Mouse (Mus musculus): ENCODE measurements around the gene Slc25a33.

Gene Slc25a33

DNA sequence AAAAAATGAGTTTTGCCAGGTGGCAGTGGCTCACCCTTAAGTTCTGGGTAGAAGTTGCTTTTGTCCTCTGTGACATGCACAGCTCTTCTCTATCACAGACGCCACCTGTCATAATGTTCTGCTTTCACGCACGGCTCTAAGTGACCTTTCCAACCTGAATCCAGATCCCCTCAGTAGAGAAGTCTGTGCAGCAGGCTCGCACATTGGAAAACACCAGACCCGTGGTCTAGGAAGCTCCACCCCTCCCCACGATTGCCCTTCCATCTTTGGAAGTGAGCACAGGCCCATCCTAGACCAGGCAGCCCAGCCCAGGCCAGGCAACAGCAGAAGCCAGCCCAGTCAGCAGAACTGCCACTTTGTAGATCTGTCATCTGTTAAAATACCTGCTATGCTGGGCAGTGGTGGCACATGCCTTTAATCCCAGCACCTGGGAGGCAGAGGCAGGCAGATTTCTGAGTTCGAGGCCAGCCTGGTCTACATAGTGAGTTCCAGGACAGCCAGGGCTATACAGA lies 20.9 kb upstream of the Slc25a33 start:
- DNase-seq (ENCODE audit: low read depth) = no peak

DNA sequence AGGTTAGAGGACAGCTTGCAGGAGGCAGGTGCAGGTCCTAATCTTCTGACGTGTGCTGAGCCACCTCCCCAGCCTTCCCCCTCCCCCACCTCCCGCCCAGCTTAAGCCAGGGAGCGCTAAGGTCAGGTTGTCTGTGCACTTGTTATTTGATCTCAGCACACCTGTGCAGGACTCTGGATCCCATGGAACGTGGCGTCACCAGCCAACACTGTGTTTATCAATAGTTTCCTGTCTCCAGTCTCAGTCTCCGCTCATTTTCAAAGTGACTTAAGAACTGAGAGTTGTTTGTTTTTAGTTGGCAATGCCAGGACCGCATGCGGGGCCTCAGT lies 19.9 kb upstream of the Slc25a33 start:
- DNase-seq (ENCODE audit: low read depth) = no peak

DNA sequence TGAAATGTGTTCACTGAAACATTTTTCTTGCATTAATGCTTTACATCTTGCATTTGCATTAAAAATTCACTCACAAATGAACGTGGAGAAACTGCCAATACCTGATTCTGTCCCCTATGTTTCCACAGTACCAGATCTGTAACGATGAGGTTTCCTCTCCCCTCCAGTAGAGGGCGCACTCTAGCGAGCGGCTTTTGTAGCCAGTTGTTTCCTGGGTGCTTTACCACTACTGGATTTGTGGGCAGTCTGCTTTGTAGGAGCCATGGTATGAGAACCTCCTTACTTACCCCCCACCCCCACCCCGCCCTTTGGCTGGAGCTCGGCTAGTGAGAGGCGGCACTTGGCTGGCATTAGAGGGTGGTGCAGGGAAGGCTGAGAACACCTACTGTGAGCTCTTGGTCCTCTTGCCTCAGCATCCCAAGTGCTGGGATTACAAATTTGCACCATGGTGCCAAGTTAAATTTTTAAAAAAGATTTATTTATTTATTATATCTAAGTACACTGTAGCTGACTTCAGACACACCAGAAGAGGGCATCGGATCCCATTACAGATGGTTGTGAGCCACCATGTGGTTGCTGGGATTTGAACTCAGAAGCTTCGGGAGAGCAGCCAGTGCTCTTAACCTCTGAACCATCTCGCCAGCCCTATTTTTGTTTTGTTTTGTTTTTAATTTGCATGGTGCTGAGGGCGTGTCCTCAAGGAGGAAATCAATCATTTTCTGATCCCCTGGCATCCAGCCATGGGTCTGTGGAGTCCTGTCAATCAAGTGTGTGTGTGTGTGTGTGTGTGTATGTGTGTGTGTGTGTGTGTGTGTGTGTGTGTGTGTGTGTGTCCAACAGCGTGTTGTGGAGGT lies 19.3 kb upstream of the Slc25a33 start:
- DNase-seq (ENCODE audit: low read depth) = no peak

DNA sequence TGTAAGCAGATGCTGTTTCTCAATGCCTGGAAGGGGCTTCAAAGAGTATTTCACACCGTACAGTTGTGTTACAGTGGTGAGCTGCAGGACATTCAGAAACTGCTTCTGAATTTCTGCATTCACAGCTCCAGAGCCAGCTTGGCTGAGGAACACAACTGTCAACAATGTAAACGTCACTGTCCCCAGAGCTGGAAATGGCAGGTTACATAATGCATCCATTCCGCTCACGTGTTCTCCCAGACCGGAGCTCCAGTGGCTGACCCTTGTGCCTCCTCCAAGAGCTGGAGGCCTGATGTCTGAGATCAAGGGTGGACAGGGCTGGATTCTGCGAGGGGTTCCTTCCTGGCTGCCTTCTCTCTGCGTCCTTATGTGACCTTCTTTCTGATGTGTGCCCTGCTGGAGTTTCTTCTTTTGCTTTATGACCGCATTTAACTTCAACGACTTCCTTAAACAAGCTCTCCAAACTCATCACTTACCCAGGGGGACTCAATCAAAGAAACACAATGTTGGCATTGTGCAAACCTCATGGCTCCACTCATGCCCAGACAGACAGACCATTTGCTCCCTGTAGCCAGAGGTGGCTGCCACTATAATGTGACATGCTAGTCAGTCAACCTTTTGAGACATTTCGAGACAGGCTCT lies 18.2 kb upstream of the Slc25a33 start:
- DNase-seq (ENCODE audit: low read depth) = no peak

DNA sequence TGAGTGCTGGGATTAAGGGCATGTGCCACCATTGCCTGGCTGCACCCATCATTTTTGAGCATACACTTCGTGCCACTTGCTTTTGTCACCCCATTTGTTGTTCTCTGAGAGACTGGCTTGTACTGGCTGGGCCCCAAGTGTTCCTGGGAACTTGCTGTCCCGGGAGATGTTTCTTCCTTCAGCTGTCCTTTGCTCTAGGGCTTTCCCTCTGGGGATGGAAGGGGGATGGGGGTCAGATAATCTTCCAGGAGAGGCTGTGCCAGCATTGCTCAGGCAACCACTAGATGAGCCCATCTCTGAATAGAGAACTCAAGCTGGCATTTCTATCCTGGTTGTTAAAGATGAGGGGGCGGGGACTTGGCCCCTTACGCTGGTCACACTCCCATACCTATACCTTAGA lies 17.4 kb upstream of the Slc25a33 start:
- no peak for DNase-seq (ENCODE audit: low read depth)

DNA sequence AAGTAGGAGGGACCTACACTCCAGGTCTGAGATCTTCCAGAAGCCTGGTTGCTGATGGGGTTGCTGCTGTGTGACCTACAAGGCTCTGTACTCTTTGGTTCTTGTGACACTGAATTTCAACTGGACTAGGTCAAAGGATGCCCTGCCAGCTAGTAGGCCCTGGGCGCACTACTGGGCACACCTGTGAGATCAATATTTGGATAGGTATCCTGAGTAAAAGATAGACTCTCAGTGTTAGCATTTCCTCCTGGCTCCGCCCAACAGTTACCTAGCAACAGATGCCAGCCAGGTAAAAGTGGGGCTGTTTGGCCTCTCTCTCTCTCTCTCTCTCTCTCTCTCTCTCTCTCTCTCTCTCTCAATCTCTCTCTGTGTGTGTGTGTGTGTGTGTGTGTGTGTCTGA lies 16.9 kb upstream of the Slc25a33 start:
- no peak for DNase-seq (ENCODE audit: low read depth)

DNA sequence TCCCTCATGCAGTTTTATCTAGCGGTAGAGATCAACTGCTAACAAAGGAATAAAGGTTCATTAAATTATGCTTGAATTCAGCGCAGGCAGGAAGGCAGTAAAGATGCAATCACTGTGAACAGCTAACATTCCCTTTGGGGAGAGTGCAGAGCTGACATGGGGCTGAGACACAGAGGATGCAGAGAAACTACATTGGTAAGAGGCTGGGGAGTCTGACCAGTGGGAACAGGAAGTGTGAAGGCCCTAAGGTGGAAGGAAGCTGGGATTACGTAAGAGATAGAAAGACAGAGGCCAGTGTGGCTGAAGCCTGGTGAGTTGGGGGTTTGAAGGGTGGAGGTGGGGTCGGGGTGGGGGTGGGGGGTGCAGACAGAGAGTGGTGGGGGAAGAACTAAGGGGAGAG lies 16.5 kb upstream of the Slc25a33 start:
- DNase-seq (ENCODE audit: low read depth) = no peak

DNA sequence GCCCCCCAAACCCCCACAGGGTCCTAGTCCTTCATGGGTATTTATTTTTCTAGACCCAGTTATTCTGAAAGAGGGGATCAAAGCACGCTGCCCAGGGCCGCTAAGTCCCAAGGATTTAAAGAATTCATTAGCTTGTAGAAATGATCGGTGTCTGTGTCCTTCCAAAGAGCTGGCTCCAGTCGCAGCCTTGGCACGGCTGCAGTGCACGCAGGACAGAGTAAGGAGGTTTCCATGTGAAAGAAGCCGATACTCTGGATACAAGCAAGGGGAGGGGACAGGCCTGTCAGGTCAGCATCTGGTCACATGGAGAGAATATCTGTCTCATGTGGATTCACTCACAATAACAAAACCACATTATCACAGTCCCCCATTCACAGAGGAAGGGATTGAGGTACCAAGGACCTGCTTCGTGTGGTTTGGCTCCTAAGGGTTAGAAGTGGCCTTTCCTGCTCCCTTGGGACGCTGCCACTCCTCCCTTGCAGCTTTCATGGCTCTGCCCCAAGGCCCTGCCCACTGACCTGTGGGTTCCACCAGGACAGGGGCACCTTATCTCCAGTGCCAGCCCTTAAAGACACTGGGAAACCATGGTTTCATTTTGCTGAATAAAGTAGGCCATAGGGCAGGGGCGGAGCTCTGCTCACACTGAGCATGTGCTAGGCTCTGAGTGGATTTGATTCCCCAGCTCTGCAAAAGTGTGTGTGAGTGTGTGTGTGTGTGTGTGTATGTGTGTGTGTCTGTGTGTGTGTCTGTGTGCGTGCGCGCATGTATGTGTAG lies 15.5 kb upstream of the Slc25a33 start:
- no peak for DNase-seq (ENCODE audit: low read depth)

DNA sequence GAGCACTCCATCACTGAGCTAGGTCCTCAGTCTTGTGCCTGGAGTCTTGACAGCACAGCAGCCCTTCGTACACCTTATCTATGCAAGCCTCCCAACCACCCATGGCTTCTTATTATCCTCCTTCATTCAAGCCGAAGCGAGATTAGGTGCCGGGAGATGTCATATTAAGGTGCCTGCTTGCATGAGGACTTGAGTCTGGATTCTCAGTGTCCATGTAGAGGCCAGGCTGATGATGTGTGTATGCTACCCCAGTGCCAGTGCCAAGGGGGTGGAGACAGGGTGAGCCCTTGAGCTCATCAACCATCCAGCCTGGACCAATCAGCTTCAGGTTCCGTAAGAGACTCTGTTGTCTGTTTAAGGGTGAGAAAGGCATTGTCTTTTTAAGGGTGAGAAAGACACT lies 10.8 kb upstream of the Slc25a33 start:
- no peak for DNase-seq (ENCODE audit: low read depth)

DNA sequence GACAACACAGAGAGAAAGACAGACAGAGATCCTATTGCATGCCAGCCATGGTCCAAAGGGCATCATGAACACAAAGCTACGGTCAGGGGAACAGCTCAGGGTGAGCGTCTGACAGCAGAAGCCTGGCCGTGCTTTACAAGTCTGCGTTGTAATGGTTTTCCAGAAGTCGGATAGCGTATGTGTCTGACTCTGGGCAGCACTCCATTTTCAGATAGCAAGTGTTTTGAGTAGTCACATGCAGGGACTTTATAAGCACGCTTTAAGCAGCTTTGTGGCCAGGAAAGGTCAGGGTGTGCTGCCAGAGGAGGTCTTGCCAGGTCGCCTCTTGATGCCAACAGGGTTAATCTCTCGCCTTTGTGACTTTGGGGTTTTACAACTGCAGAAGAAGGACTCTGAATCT lies 10.3 kb upstream of the Slc25a33 start:
- no peak for DNase-seq (ENCODE audit: low read depth)

DNA sequence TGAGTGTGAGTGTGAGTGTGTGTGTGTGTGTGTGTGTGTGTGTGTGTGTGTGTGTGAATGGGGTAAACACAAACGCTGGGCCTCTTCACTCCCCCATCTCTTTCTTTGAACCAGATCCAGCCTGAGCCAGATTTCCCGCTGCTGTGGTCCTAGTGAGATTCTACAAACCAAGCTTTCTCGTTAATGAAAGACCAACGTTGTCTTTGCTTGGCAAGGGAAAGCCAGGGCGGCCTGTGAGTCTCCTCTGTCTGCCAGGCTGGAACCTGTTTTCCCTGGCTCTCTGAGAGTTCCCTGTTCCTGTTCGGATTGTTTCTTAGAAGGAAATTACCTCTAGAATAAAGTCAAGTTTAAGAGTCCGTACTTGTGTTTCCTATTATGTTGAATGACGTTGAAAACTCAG lies 8.9 kb upstream of the Slc25a33 start:
- no peak for DNase-seq (ENCODE audit: low read depth)

DNA sequence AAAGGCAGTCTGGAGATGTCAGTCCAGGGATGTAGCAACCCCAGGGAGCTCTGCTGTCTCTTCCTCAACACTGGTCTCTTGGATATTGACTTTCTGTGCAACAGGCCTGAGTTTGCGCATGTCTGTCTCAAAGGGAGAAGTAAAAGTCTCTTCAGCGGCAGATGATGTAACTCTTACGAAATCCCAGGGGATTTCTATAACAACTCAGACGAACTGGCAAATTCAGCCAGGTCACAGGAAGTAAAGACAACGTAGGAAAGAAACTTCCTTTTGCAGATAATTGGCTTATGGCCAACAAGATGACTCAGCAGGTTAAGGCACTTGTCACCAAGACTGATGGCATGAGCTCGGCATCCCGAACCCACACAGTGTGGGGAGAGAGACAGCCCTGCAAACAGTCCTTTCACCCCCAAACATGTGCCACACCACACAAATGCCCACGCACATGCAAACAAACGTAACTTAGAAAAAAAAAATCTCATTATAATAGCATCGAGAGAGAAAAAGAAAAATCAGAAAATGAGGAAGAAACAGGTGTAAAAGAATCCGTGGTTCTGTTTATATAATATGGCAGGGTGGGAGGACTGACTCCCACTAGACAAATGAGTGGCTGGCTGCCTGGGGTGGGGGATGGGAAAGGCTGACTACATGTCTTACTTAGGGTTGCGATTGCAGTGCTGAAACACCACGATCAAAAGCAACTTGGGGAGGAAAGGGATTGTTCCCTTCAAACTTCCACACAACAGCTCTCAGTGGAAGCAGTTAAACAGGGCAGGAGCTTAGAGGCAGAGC lies 6.7 kb upstream of the Slc25a33 start:
- peak; percentile 60 for DNase-seq (ENCODE audit: low read depth)

DNA sequence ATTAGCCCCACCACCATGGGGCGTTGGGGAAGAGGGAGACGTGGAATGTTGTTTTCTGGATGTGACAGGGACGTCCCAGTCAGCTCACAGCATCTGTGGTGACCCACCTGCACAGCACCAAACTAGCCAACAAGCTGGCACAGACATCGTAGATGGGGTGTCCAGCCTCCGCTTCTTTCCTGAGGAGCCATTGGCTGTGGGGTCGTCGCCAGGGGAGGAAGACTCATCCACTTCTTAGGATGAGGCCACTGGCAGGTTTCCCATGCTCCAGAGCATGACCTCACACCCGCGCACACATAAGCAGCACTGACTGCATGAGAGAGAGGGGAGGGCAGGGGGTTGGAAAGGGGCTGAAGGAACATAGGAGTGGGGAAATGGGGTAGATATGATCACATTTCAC lies 5.9 kb upstream of the Slc25a33 start:
- DNase-seq (ENCODE audit: low read depth) = no peak

DNA sequence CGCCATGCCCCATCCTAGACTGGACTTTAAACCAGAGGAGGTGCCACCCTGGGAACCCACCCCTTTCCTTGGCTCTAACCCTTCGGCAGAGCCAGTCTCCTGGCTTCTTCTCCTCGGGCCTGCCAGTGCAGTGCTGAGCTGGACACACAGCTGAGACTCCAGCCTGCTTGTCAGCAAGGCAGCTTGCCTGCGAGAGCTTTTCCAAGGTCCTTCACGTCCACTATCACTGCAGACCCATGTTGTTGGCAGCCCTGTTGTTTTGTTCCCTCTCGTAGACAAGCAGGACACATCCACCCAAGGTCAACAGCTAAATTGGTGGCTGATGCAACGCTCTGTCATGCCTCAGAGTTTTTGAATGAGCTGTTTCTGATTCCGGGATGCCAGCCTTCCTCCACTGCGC lies 3.0 kb upstream of the Slc25a33 start:
- DNase-seq (ENCODE audit: low read depth) = no peak

DNA sequence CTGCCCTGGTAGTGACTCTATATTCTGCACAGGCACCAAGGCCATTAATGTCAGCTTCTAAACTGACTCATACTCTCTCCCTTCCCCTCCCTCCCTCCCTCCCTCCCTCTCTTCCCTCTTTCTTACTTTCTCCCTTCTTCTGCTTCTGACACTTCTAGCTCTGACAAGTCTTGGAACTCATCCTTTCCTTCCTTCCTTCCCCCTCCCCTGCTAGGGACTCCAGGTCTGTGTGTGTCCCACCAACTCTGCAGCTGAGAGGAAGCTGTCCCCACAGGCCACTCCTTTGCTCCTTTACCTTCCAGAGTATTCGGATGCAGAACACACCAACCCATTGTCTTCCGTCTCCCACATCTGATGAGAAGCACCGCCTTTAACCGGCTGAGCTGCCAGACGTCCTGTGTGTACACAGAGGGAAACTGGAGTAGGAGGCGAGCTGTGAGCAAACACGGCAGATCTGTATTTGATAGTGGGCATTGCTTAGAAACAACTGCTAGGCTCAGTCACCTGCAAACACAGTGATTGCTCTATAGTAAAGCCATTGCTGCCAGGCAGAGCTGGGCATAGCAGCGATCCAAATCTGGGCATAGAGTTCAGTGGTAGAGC lies 1.8 kb upstream of the Slc25a33 start:
- no peak for DNase-seq (ENCODE audit: low read depth)

DNA sequence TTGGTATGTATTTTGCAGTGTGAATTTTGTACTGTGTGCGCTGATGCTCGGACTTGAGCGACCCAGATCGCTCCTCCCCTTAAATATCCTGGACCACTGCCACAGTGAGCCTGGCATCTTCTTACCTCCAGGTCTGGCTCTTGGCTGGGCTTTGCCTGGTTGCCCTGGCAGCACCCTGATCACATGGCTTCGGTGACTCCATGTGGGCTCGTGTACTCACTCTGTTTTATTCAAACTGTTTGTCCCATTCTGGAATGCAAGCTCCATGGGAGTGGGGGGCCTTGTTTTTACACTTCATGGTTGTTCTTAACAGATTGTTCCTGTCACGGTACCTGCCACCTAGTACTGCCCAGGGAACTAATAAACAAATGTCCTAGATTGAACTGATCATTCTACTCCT lies 1.3 kb upstream of the Slc25a33 start:
- no peak for DNase-seq (ENCODE audit: low read depth)

DNA sequence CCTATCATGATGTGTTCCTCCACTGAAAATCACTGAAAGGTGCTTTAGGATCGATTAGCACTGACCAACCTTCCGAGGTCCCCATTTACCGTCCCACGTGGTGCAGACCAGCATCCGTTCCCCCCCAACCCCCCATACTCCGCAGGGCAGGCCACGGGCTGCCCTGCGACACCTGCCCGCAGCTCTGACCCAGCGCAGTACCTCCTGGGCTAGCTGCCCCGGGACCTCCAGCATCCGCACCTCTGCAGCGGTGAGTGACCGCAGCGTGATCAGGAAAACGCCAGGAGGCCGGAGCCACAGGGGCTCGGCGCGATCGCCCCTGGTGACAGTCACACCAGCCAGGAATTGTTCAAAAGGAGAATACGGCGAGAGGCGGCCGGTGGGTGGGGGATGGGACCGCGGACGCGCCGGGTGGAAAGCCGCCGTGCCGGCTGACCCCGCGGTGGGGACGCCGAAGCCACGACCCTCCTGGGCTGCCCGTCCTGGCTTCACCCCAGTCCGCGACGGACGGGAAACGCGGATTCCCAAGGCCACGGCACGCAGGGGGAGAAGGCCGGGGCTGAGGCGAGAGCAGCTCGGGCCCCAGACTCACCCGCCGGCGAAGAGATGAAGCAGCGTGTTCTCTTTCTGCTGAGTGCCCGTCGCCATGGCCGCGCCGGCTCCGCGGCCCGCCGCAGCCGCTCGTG lies 526 bp downstream of the Slc25a33 start:
- DNase-seq (ENCODE audit: low read depth) = no peak

DNA sequence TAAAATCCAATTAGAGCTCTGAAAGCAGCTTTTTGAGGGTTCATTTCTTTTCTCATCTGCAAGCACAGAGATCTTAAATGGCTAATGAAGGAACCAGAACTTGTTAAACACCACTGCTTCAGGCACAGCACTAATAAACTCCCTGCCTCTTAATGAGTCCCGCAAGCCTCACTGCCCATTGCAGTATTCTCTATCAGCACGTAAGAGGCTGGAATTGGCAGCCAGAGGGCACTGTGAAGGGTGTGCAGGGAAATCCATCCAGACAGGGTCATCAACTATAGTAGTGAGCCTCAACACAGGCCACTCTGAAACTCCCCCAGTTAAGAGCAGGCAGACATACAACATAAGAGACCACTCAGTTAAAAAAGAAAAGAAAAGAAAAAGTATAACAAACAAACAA lies 1.7 kb downstream of the Slc25a33 start:
- DNase-seq (ENCODE audit: low read depth) = no peak

DNA sequence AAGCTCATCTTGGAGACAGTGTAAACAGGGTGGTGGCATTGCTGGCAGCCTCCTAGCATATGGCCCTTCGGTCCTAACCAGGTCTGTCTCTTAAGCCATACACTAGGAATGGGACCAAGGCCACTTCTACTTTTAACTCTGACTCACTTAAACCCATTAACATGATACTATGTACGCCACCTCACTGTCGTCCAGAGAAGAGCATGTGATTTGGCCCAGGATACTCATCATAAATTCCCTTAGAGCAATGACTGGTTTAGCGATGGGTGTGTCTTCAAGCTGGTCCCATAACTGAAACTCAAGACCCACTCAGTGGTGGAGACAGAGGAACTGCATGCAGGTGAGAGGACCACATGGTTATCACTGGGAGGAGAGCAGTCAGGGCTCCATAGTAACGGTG lies 8.9 kb downstream of the Slc25a33 start:
- DNase-seq (ENCODE audit: low read depth) = no peak

DNA sequence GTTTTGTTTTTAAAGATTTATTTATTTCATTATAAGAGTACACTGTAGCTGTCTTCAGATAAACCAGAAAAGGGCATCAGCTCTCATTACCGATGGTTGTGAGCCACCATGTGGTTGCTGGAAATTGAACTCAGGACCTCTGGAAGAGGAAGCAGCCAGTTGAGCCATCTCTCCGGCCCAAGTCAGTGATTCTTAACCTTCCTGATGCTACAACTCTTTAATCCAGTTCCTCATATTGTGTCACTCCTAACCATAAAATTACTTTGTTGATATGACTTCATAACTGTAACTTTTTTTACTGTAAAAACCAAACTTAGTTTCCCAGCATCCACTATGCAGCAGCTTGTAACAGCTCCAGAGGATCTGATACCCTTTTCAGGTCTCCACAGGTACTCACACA lies 10.7 kb downstream of the Slc25a33 start:
- DNase-seq (ENCODE audit: low read depth) = no peak

DNA sequence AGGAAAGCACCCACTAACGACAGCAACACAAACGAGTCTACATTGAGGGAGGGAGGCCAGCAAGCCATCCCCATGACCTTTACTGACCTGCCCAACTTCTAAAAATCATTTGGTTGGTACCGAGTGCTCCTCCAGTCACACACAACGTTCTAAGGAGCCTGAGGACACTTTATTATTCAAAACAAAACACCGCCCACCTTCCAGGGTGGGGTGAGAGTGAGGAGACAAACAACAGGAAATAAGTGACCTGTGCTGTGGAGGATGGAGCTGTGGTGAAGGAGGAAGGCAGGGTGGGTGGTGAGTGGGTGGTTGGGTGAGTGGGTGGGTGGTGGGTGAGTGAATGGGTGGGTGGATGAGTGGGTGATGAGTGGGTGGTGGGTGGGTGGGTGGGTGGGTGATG lies 14.6 kb downstream of the Slc25a33 start:
- no peak for DNase-seq (ENCODE audit: low read depth)

All from c-Kit-positive CD71-positive TER-119-negative erythroid progenitor cells, embryonic 14.5 days (primary cell).